ENCODE assay signal across 7 mouse cellular contexts in the genomic region with DNA sequence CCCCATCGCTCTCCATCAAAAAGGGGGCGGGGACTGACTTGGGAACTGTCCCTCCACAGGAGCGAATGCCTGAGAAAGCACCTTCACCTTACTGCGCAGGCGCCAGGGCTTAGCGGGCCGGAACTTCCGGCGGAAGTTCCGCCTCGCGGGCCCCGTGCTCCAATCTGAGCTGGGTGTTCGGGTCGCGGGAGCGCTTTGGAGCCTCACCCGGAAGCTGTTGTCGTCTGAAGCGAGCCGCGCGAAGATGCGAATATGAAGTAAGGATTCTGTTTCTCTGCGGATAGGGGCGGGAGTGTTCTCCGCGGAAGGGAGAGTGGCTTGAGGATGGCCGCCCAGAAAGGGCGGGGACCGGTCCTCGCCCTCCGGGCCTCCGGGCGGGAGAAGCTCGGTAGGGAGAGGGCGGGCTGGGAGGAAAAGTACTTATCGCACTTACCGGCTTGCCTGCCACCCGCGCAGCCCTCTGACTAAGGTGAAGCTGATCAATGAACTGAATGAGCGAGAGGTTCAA. TPM values are rescaled to one million over a fixed set of nuclear protein-coding genes. Genes with fewer than 3 reads are reported as not detected.
DNase-seq lines count a peak whose midpoint lies in the region; ATAC-seq lines count a peak whose summit lies in the region.

TSS of gene Rbmx2 (plus strand) at position 141 of the 508 bp plus-strand sequence.

- no peaks in the 10 kb centered on the region for H3K27me3 ChIP-seq in intestine, embryonic 15.5 days (replicated peaks)
- no peaks in the 10 kb centered on the region for H3K27me3 ChIP-seq in midbrain, embryonic 10.5 days (ENCODE audit: low read depth, poor library complexity, severe bottlenecking)

- H3K9me3 ChIP-seq in intestine, embryonic 15.5 days = no peaks in the 10 kb centered on the region
- no peaks in the 10 kb centered on the region for H3K9me3 ChIP-seq in midbrain, embryonic 10.5 days (replicated peaks)

- H3K4me3 ChIP-seq in intestine, embryonic 15.5 days (replicated peaks) = peak within 1 kb of the TSS; percentile 57
- peak within 1 kb of the TSS; percentile 70 for H3K4me3 ChIP-seq in midbrain, embryonic 10.5 days

- H3K36me3 ChIP-seq in intestine, embryonic 15.5 days = no peaks in the 10 kb centered on the region
- peaks cover 15% of the 10 kb centered on the region for H3K36me3 ChIP-seq in midbrain, embryonic 10.5 days

- H3K27ac ChIP-seq in intestine, embryonic 15.5 days = no peak within 1 kb of the TSS
- peak within 1 kb of the TSS; percentile 84 for H3K27ac ChIP-seq in midbrain, embryonic 10.5 days (replicated peaks)

- WGBS in intestine, embryonic 15.5 days = 13% methylated on average over 40 of the region's 42 CpGs
- WGBS in midbrain, embryonic 10.5 days = 13% methylated on average over 42 of the region's 42 CpGs

- H3K4me1 ChIP-seq in intestine, embryonic 15.5 days (replicated peaks) = no peaks in the 10 kb centered on the region
- peaks cover 11% of the 10 kb centered on the region for H3K4me1 ChIP-seq in midbrain, embryonic 10.5 days

- peak; percentile 92 for DNase-seq in adrenal gland, adult 2 months
- peak; percentile 87 for DNase-seq in embryo, embryonic 11.5 days (ENCODE audit: low read depth, low spot score)
- DNase-seq in gastrocnemius, postnatal 36 days = peak; percentile 80 to 81
- peak; percentile 86 to 94 for DNase-seq in left cerebral cortex, postnatal 25 days (ENCODE audit: low spot score in 2 of 2)
- peak; percentile 89 for DNase-seq in midbrain, embryonic 10.5 days (ENCODE audit: low spot score)
- peak; percentile 89 for DNase-seq in right cerebral cortex, postnatal 4 days

- intact Hi-C loops in gastrocnemius, postnatal 36 days (cut with DNase I) = no loop called here
- intact Hi-C loops in left cerebral cortex, postnatal 25 days (cut with DNase I) = no loop called here

- peak; percentile 98 for ATAC-seq in intestine, embryonic 15.5 days

- H3K9ac ChIP-seq in intestine, embryonic 15.5 days = peak within 1 kb of the TSS; percentile 46

- H3K4me2 ChIP-seq in intestine, embryonic 15.5 days (replicated peaks) = peak within 1 kb of the TSS; percentile 54

RNA-seq across cellular contexts. Expression of gene Rbmx2, which starts in this region (rescaled TPM):
- 1 to 10 TPM; 2.0 to 4.3 TPM for total RNA-seq in adrenal gland, adult 2 months (2021)
- 0.13 and 0.39 TPM in 2 replicates for polyA plus RNA-seq in adrenal gland, adult 2 months (2012; rRNA removed)
- 1 to 10 TPM in 1 of 2 experiments, under 1 TPM in 1; 0.87 to 1.1 TPM for total RNA-seq in gastrocnemius, postnatal 36 days (2021)
- polyA plus RNA-seq in intestine, embryonic 15.5 days (2015; fragmentation: Nextera tagmentation; extraction: Ambion mirVana) = 19.8 and 20.4 TPM in 2 replicates
- 1 to 10 TPM; 4.2 to 4.4 TPM for total RNA-seq in left cerebral cortex, postnatal 25 days (2021)
- 24.1 and 24.8 TPM in 2 replicates for polyA plus RNA-seq in midbrain, embryonic 10.5 days (2016; fragmentation: Nextera tagmentation; extraction: Ambion mirVana)

Comparison
In these comparisons a context has a peak if more than half of its experiments do, and no peak if none do; other contexts are left out.
1. RNA of gene Rbmx2 (polyA plus RNA-seq): 24.1 to 24.8 TPM in midbrain, embryonic 10.5 days and 19.8 to 20.4 TPM in intestine, embryonic 15.5 days; 0.13 to 0.39 TPM in adrenal gland, adult 2 months; every median in the first group is over 10 times any median in the second.
2. Peak in every context shown above with its lines, with median percentiles within 50 percentile points of each other: DNase-seq.